In genomic region chr5:111434342-111434842, GRCm38 (mm10) we compare ENCODE assay signal across 13 mouse cellular contexts. TPM values are rescaled to one million over a fixed set of nuclear protein-coding genes. Genes with fewer than 3 reads are reported as not detected.
A peak's percentile ranks its signal among the peaks of the same experiment; 100 is the strongest.
DNase-seq lines count a peak whose midpoint lies in the region; ATAC-seq and TF ChIP-seq lines count a peak whose summit lies in the region.
"Had no signal": no experiment of that assay in that cellular context is flagged by ENCODE, and none has a peak within 500 bp of the region (broad histone marks: within the 10 kb centered on the region; RNA-seq: fewer than 3 reads in every experiment).

No protein-coding gene starts in this region.

- intact Hi-C loops in left cerebral cortex, postnatal 25 days (cut with DNase I) = loop anchor here (5.0 kb wide), 1 partner anchor 78 kb away; no protein-coding TSS in a partner anchor

- H3K9ac ChIP-seq in heart, postnatal 0 days (replicated peaks; ENCODE audit: low read depth, low read length) = no peak overlapping the region
- no peak overlapping the region for H3K9ac ChIP-seq in ES-Bruce4 (ENCODE audit: low read depth, poor library complexity, severe bottlenecking)
- peak overlapping the region; percentile 63 for H3K9ac ChIP-seq in forebrain, embryonic 13.5 days

- peaks cover 4% of the 10 kb centered on the region; the same call in 1 of the 2 replicates for H3K27me3 ChIP-seq in heart, postnatal 0 days (ENCODE audit: control insufficient read depth, insufficient read depth, low read length)
- no peaks in the 10 kb centered on the region for H3K27me3 ChIP-seq in ES-Bruce4 (ENCODE audit: control insufficient read depth, insufficient read depth, low read length, poor library complexity, severe bottlenecking)
- no peaks in the 10 kb centered on the region for H3K27me3 ChIP-seq in forebrain, embryonic 13.5 days
- H3K27me3 ChIP-seq: CH12.LX had no signal

- H3K36me3 ChIP-seq in heart, postnatal 0 days (replicated peaks; ENCODE audit: control insufficient read depth, insufficient read depth, low read length) = no peaks in the 10 kb centered on the region
- H3K36me3 ChIP-seq in ES-Bruce4 (ENCODE audit: control insufficient read depth, insufficient read depth, low read length, poor library complexity, severe bottlenecking) = no peaks in the 10 kb centered on the region
- peaks cover 52% of the 10 kb centered on the region for H3K36me3 ChIP-seq in forebrain, embryonic 13.5 days (ENCODE audit: poor library complexity, severe bottlenecking)

- TF ChIP-seq EP300 in heart, postnatal 0 days (IDR thresholded peaks at IDR 0.05; ENCODE audit: low read depth) = no peak
- TF ChIP-seq EP300 in ES-Bruce4 (IDR thresholded peaks at IDR 0.05; ENCODE audit: insufficient read depth, low read depth, low read length) = no peak

- no peak overlapping the region for H3K4me3 ChIP-seq in heart, postnatal 0 days (ENCODE audit: low read depth, low read length)
- peak overlapping the region; percentile 11; the same call in 1 of the 2 replicates for H3K4me3 ChIP-seq in ES-Bruce4 (ENCODE audit: low read depth, low read length)
- H3K4me3 ChIP-seq in forebrain, embryonic 13.5 days = peak overlapping the region; percentile 17

- peaks cover 15% of the 10 kb centered on the region for H3K4me1 ChIP-seq in heart, postnatal 0 days (ENCODE audit: control insufficient read depth, insufficient read depth)
- peaks cover 8% of the 10 kb centered on the region for H3K4me1 ChIP-seq in ES-Bruce4 (ENCODE audit: control insufficient read depth, insufficient read depth, low read length)
- H3K4me1 ChIP-seq in forebrain, embryonic 13.5 days = peaks cover 94% of the 10 kb centered on the region

- no peak for TF ChIP-seq POLR2A in ES-Bruce4 (IDR thresholded peaks at IDR 0.05; ENCODE audit: insufficient read depth, low read length)

- peak overlapping the region; percentile 21; the same call in 1 of the 2 replicates for H3K4me2 ChIP-seq in heart, postnatal 0 days (ENCODE audit: low read depth, low read length)
- peak overlapping the region; percentile 96 for H3K4me2 ChIP-seq in forebrain, embryonic 13.5 days

- no peak for DNase-seq in heart, postnatal 0 days (ENCODE audit: low spot score)
- no peak for DNase-seq in heart, adult 9 months (ENCODE audit: low spot score in 2 of 2)
- peak; percentile 32 to 51 for DNase-seq in lung, postnatal 4 days
- no peak for DNase-seq in urinary bladder, postnatal 36 days (ENCODE audit: low spot score in 2 of 2)
- DNase-seq in left cerebral cortex, postnatal 25 days (ENCODE audit: low spot score in 2 of 2) = no peak
- DNase-seq: adrenal gland, postnatal 14 days; gastrocnemius, postnatal 36 days; left cerebral cortex, postnatal 4 days had no signal

- H3K27ac ChIP-seq in heart, postnatal 0 days (ENCODE audit: low read depth) = no peak overlapping the region
- H3K27ac ChIP-seq in ES-Bruce4 (ENCODE audit: insufficient read depth, low read length) = no peak overlapping the region
- peak overlapping the region; percentile 69 for H3K27ac ChIP-seq in forebrain, embryonic 13.5 days

- 14% methylated on average over 16 of the region's 16 CpGs for WGBS in heart, postnatal 0 days
- WGBS in forebrain, embryonic 13.5 days = 15% methylated on average over 16 of the region's 16 CpGs

- peak; percentile 52 for ATAC-seq in heart, postnatal 0 days (ENCODE audit: insufficient read depth, low read depth)
- peak; percentile 69 for ATAC-seq in forebrain, embryonic 13.5 days
- no peak for ATAC-seq in frontal cortex, adult (ENCODE audit: low TSS enrichment)

- H3K9me3 ChIP-seq in heart, postnatal 0 days (replicated peaks; ENCODE audit: control insufficient read depth, low read length) = no peaks in the 10 kb centered on the region
- no peaks in the 10 kb centered on the region for H3K9me3 ChIP-seq in ES-Bruce4 (replicated peaks; ENCODE audit: control insufficient read depth, insufficient read depth, low read length, poor library complexity, severe bottlenecking)
- H3K9me3 ChIP-seq in forebrain, embryonic 13.5 days (replicated peaks) = no peaks in the 10 kb centered on the region

- no peak for TF ChIP-seq CTCF in heart, postnatal 0 days (IDR thresholded peaks at IDR 0.05; ENCODE audit: low read depth)
- TF ChIP-seq CTCF in ES-Bruce4 (IDR thresholded peaks at IDR 0.05; ENCODE audit: low read depth, low read length) = no peak

RNA-seq across cellular contexts. Expression of gene Mn1, which starts 17.2 kb away (rescaled TPM):
- 11.0 and 16.4 TPM in 2 replicates for total RNA-seq in heart, postnatal 0 days (2014; rRNA removed; ENCODE audit: low replicate concordance)
- polyA plus RNA-seq in heart, postnatal 0 days (2015; fragmentation: Nextera tagmentation; extraction: Ambion mirVana) = 3.9 and 4.5 TPM in 2 replicates
- 1.9 and 3.2 TPM in 2 replicates for polyA plus RNA-seq in ES-Bruce4 (2011; ENCODE audit: insufficient read depth, insufficient read length, low read depth, missing spikeins)
- 81.0 and 89.3 TPM in 2 replicates for polyA plus RNA-seq in forebrain, embryonic 13.5 days (2015; fragmentation: Nextera tagmentation; extraction: Ambion mirVana)
- total RNA-seq in left cerebral cortex, postnatal 25 days (2021) = 10 to 100 TPM; 62.8 to 63.4 TPM
- total RNA-seq: CH12.LX; neutrophil, adult 5-6 weeks had no signal

Comparison
In these comparisons a context has a peak if more than half of its experiments do, and no peak if none do; other contexts are left out.
1. DNase-seq: peak in lung, postnatal 4 days (2 of 2); none in heart, postnatal 0 days (single experiment), heart, adult 9 months (0 of 2), urinary bladder, postnatal 36 days (0 of 2) and left cerebral cortex, postnatal 25 days (0 of 2).
2. RNA of gene Mn1, which starts 17.2 kb away (polyA plus RNA-seq): 81.0 to 89.3 TPM in forebrain, embryonic 13.5 days; 3.9 to 4.5 TPM in heart, postnatal 0 days and 1.9 to 3.2 TPM in ES-Bruce4; every median in the first group is over 10 times any median in the second.